Mouse (Mus musculus) forebrain, embryonic 12.5 days (tissue): ENCODE measurements around the gene P2ry14. TPM values are rescaled to one million over a fixed set of nuclear protein-coding genes. Genes with fewer than 3 reads are reported as not detected.
"Not testable (repeated sequence)": the region's sequence is repeated elsewhere in the genome, so short reads cannot be mapped to it uniquely, and the experiment has no call there.

Experiments
- ATAC-seq: fragments of 200-750 bp; cut with Nextera tagmentation; 2 replicates; pipeline ENCODE4 v1.8.0; 2017; ENCODE audit warnings: moderate TSS enrichment; ENCODE audit not compliant: low FRiP score
- H3K27ac ChIP-seq: fragments of 300-500 bp; sonication (generic); 2 replicates; pipeline ENCODE4 v1.5.1; 2016; ENCODE audit warnings: mild to moderate bottlenecking
- H3K27me3 ChIP-seq: fragments of 300-500 bp; sonication (generic); 2 replicates; pipeline ENCODE4 v1.6.1; 2016; ENCODE audit warnings: mild to moderate bottlenecking
- H3K36me3 ChIP-seq: fragments of 300-500 bp; sonication (generic); replicated peaks from 2 replicates; pipeline ENCODE4 v1.6.1; 2016; ENCODE audit warnings: mild to moderate bottlenecking
- H3K4me1 ChIP-seq: fragments of 300-500 bp; sonication (generic); 2 replicates; pipeline ENCODE4 v1.6.1; 2016
- H3K4me2 ChIP-seq: fragments of 300-500 bp; sonication (generic); 2 replicates; pipeline ENCODE4 v1.6.1; 2016; ENCODE audit warnings: mild to moderate bottlenecking, moderate library complexity
- H3K4me3 ChIP-seq: fragments of 300-500 bp; sonication (generic); replicated peaks from 2 replicates; pipeline ENCODE4 v1.5.1; 2016; ENCODE audit warnings: mild to moderate bottlenecking
- H3K9ac ChIP-seq: fragments of 300-500 bp; sonication (generic); 2 replicates; pipeline ENCODE4 v1.6.1; 2016; ENCODE audit warnings: mild to moderate bottlenecking
- H3K9me3 ChIP-seq: fragments of 300-500 bp; sonication (generic); 2 replicates; pipeline ENCODE4 v1.6.1; 2016
- WGBS: fragments of 180-500 bp; shearing (Covaris S2); methylation state at CpG from one replicate; pipeline ENCODE4 v1.1.7; 2016; 5-methylcytosine and 5-hydroxymethylcytosine counted together
- polyA plus RNA-seq: library from polyadenylated mRNA; unstranded; fragments of >200 nt; fragmentation: Nextera tagmentation; extraction: Ambion mirVana; gene quantifications from 2 replicates; pipeline ENCODE4 v1.2.1, GENCODE M21; 2016

Gene P2ry14
- polyA plus RNA-seq, 1 experiment from 2014 or later: 3.4 TPM

GRCm38 (mm10) chr3:59121780-59122449, 31.5 kb downstream of the P2ry14 start:
- Histone ChIP-seq H3K36me3 (no peaks in the 10 kb centered on the region), H3K27ac (no peak overlapping the region), H3K27me3 (no peaks in the 10 kb centered on the region), H3K4me3 (no peak overlapping the region), H3K4me1 (peaks cover 4% of the 10 kb centered on the region), H3K9me3 (no peaks in the 10 kb centered on the region), H3K9ac (no peak overlapping the region), H3K4me2 (no peak overlapping the region)
- 61% methylated on average over 7 of the region's 7 CpGs for WGBS
- ATAC-seq: no peak

GRCm38 (mm10) chr3:59121067-59121730, 32.2 kb downstream of the P2ry14 start:
- H3K36me3 ChIP-seq: no peaks in the 10 kb centered on the region
- H3K27me3 ChIP-seq: no peaks in the 10 kb centered on the region
- no peak overlapping the region for H3K4me3 ChIP-seq
- no peaks in the 10 kb centered on the region for H3K9me3 ChIP-seq
- WGBS: 38% methylated on average over 7 of the region's 7 CpGs
- H3K4me2 ChIP-seq: no peak overlapping the region
- H3K27ac ChIP-seq: no peak overlapping the region
- H3K4me1 ChIP-seq: peaks cover 4% of the 10 kb centered on the region
- no peak for ATAC-seq
- no peak overlapping the region for H3K9ac ChIP-seq

- no peak overlapping the region for H3K4me2 ChIP-seq
- H3K27me3 ChIP-seq: no peaks in the 10 kb centered on the region
- 92% methylated on average over 8 of the region's 8 CpGs for whole genome bisulfite sequencing
- no peak overlapping the region for H3K4me3 ChIP-seq
- no peaks in the 10 kb centered on the region for H3K4me1 ChIP-seq
- ATAC-seq: no peak
- no peak overlapping the region for H3K9ac ChIP-seq
- H3K36me3 ChIP-seq: no peaks in the 10 kb centered on the region
- no peaks in the 10 kb centered on the region for H3K9me3 ChIP-seq
- no peak overlapping the region for H3K27ac ChIP-seq
These were observed 39.4 kb downstream of the P2ry14 start for GRCm38 (mm10) chr3:59113973-59114517.

GRCm38 (mm10) chr3:59113291-59113690, 40.1 kb downstream of the P2ry14 start:
- 97% methylated on average over 4 of the region's 4 CpGs for WGBS
- ATAC-seq, H3K27ac ChIP-seq, H3K4me3 ChIP-seq, H3K4me1 ChIP-seq, H3K27me3 ChIP-seq, H3K9ac ChIP-seq, H3K36me3 ChIP-seq, H3K4me2 ChIP-seq, H3K9me3 ChIP-seq: not testable (repeated sequence)

- H3K27me3 ChIP-seq: no peaks in the 10 kb centered on the region
- WGBS: 82% methylated on average over 3 of the region's 3 CpGs
- H3K36me3 ChIP-seq: no peaks in the 10 kb centered on the region
- H3K4me3 ChIP-seq: no peak overlapping the region
- H3K27ac ChIP-seq: no peak overlapping the region
- H3K9me3 ChIP-seq: no peaks in the 10 kb centered on the region
- H3K4me2 ChIP-seq: no peak overlapping the region
- H3K4me1 ChIP-seq: no peaks in the 10 kb centered on the region
- no peak for ATAC-seq
- no peak overlapping the region for H3K9ac ChIP-seq
These were observed 41.5 kb downstream of the P2ry14 start for GRCm38 (mm10) chr3:59111944-59112343.

- not testable (repeated sequence) for ATAC-seq
These were observed 43.6 kb downstream of the P2ry14 start for GRCm38 (mm10) chr3:59109834-59110233.

GRCm38 (mm10) chr3:59107439-59107838, 46.0 kb downstream of the P2ry14 start:
- Histone ChIP-seq H3K27ac (no peak overlapping the region), H3K9ac (no peak overlapping the region), H3K9me3 (no peaks in the 10 kb centered on the region), H3K36me3 (no peaks in the 10 kb centered on the region), H3K27me3 (no peaks in the 10 kb centered on the region), H3K4me3 (no peak overlapping the region), H3K4me1 (no peaks in the 10 kb centered on the region), H3K4me2 (no peak overlapping the region)
- no peak for ATAC-seq
- 94% methylated on average over 4 of the region's 4 CpGs for WGBS

More at GRCm38 (mm10) chr3:59109834-59110233, 43.6 kb downstream of the P2ry14 start:
- H3K36me3 ChIP-seq, H3K27me3 ChIP-seq, H3K4me1 ChIP-seq, H3K4me3 ChIP-seq, H3K27ac ChIP-seq, H3K9ac ChIP-seq, H3K4me2 ChIP-seq, H3K9me3 ChIP-seq: not testable (repeated sequence)
- WGBS: 84% methylated on average over 3 of the region's 3 CpGs

GRCm38 (mm10) chr3:59104462-59104861, 49.0 kb downstream of the P2ry14 start:
- Histone ChIP-seq H3K9me3 (no peaks in the 10 kb centered on the region), H3K27me3 (no peaks in the 10 kb centered on the region), H3K36me3 (no peaks in the 10 kb centered on the region), H3K4me1 (no peaks in the 10 kb centered on the region), H3K4me2 (no peak overlapping the region), H3K4me3 (no peak overlapping the region), H3K27ac (no peak overlapping the region), H3K9ac (no peak overlapping the region)
- WGBS: 85% methylated on average over 4 of the region's 4 CpGs
- no peak for ATAC-seq

- ATAC-seq: no peak
- WGBS: 97% methylated on average over 2 of the region's 2 CpGs
- Histone ChIP-seq H3K9ac (no peak overlapping the region), H3K36me3 (no peaks in the 10 kb centered on the region), H3K27ac (no peak overlapping the region), H3K9me3 (no peaks in the 10 kb centered on the region), H3K4me3 (no peak overlapping the region), H3K4me1 (no peaks in the 10 kb centered on the region), H3K27me3 (no peaks in the 10 kb centered on the region), H3K4me2 (no peak overlapping the region)
These were observed 51.3 kb downstream of the P2ry14 start for GRCm38 (mm10) chr3:59102146-59102545.

GRCm38 (mm10) chr3:59101218-59101986, 52.0 kb downstream of the P2ry14 start, which contains the start of gene Gpr171:
TSS of gene Gpr171 (minus strand) at chr3:59101821.
- Histone ChIP-seq H3K27me3 (no peaks in the 10 kb centered on the region), H3K4me2 (no peak within 1 kb of the TSS), H3K36me3 (no peaks in the 10 kb centered on the region), H3K4me1 (no peaks in the 10 kb centered on the region), H3K4me3 (no peak within 1 kb of the TSS), H3K9me3 (no peaks in the 10 kb centered on the region), H3K9ac (no peak within 1 kb of the TSS), H3K27ac (no peak within 1 kb of the TSS)
- 88% methylated on average over 6 of the region's 6 CpGs for WGBS
- ATAC-seq: no peak

GRCm38 (mm10) chr3:59098540-59098939, 54.9 kb downstream of the P2ry14 start:
- WGBS: 84% methylated on average over 10 of the region's 10 CpGs
- Histone ChIP-seq H3K36me3 (no peaks in the 10 kb centered on the region), H3K4me3 (no peak overlapping the region), H3K27me3 (no peaks in the 10 kb centered on the region), H3K4me1 (no peaks in the 10 kb centered on the region), H3K9me3 (no peaks in the 10 kb centered on the region), H3K4me2 (no peak overlapping the region), H3K27ac (no peak overlapping the region), H3K9ac (no peak overlapping the region)
- no peak for ATAC-seq

- no peak overlapping the region for H3K4me2 ChIP-seq
- no peaks in the 10 kb centered on the region for H3K36me3 ChIP-seq
- H3K9me3 ChIP-seq: no peaks in the 10 kb centered on the region
- no peak overlapping the region for H3K9ac ChIP-seq
- H3K27ac ChIP-seq: no peak overlapping the region
- H3K4me1 ChIP-seq: no peaks in the 10 kb centered on the region
- WGBS: 80% methylated on average over 6 of the region's 6 CpGs
- H3K4me3 ChIP-seq: no peak overlapping the region
- no peak for ATAC-seq
- no peaks in the 10 kb centered on the region for H3K27me3 ChIP-seq
These were observed 56.0 kb downstream of the P2ry14 start for GRCm38 (mm10) chr3:59097421-59097820.
